Mouse (Mus musculus) liver, adult 2 months (tissue): ENCODE results near the gene Slc25a25.

Experiments
- CTCF ChIP-seq: fragments of 200-500 bp; IDR thresholded peaks from 2 replicates; pipeline ENCODE4 v1.5.1; 2011; ENCODE audit warnings: low read depth, low read length, control low read depth
- POLR2A ChIP-seq: fragments of 200-500 bp; IDR thresholded peaks from 2 replicates; pipeline ENCODE4 v1.6.1; 2011; ENCODE audit warnings: low read length, control low read depth; ENCODE audit not compliant: insufficient read depth; ENCODE audit errors: extremely low read depth

- no peak for TF ChIP-seq CTCF
- no peak for TF ChIP-seq POLR2A
Observed at GRCm38 (mm10) chr2:32440164-32440563, 11.1 kb downstream of the Slc25a25 start.
